Mouse (Mus musculus) kidney, embryonic 16.5 days (tissue): ENCODE results near the gene Pinlyp. TPM values are rescaled to one million over a fixed set of nuclear protein-coding genes. Genes with fewer than 3 reads are reported as not detected.
A peak's percentile ranks its signal among the peaks of the same experiment; 100 is the strongest.
"Not testable (repeated sequence)": the region's sequence is repeated elsewhere in the genome, so short reads cannot be mapped to it uniquely, and the experiment has no call there.

Experiments
- ATAC-seq: fragments of 200-750 bp; cut with Nextera tagmentation; 2 replicates; pipeline ENCODE4 v1.8.0; 2017; ENCODE audit warnings: moderate TSS enrichment; ENCODE audit not compliant: low FRiP score, low TSS enrichment
- H3K27ac ChIP-seq: fragments of 300-500 bp; sonication (generic); 2 replicates; pipeline ENCODE4 v1.5.1; 2014; ENCODE audit warnings: low read length
- H3K27me3 ChIP-seq: fragments of 300-500 bp; sonication (generic); 2 replicates; pipeline ENCODE4 v1.6.1; 2014; ENCODE audit warnings: low read length, control low read depth, mixed read lengths; ENCODE audit not compliant: insufficient read depth
- H3K36me3 ChIP-seq: fragments of 300-500 bp; sonication (generic); 2 replicates; pipeline ENCODE4 v1.6.1; 2014; ENCODE audit warnings: low read length, control low read depth, mixed read lengths; ENCODE audit not compliant: insufficient read depth
- H3K4me1 ChIP-seq: fragments of 300-500 bp; sonication (generic); 2 replicates; pipeline ENCODE4 v1.6.1; 2014; ENCODE audit warnings: low read length, control low read depth, mixed read lengths; ENCODE audit not compliant: insufficient read depth
- H3K4me2 ChIP-seq: fragments of 300-500 bp; sonication (generic); replicated peaks from 2 replicates; pipeline ENCODE4 v1.6.1; 2014; ENCODE audit warnings: low read depth, low read length
- H3K4me3 ChIP-seq: fragments of 300-500 bp; sonication (generic); 2 replicates; pipeline ENCODE4 v1.5.1; 2014; ENCODE audit warnings: mild to moderate bottlenecking, low read length
- H3K9ac ChIP-seq: fragments of 300-500 bp; sonication (generic); replicated peaks from 2 replicates; pipeline ENCODE4 v1.6.1; 2014; ENCODE audit warnings: low read length
- H3K9me3 ChIP-seq: fragments of 300-500 bp; sonication (generic); 2 replicates; pipeline ENCODE4 v1.6.1; 2016; ENCODE audit warnings: low read length, control low read depth
- WGBS: fragments of 180-500 bp; shearing (Covaris S2); extraction: QIAGEN DNeasy Blood & Tissue Kit; methylation state at CpG from one replicate; pipeline ENCODE4 v1.1.7; 2014; 5-methylcytosine and 5-hydroxymethylcytosine counted together
- polyA plus RNA-seq: library from polyadenylated mRNA; unstranded; fragments of >200 nt; fragmentation: Nextera tagmentation; extraction: Ambion mirVana; gene quantifications from 2 replicates; pipeline ENCODE4 v1.2.1, GENCODE M21; 2015

The Pinlyp gene
- polyA plus RNA-seq, 1 experiment from 2014 or later, result 0.64 TPM

DNA sequence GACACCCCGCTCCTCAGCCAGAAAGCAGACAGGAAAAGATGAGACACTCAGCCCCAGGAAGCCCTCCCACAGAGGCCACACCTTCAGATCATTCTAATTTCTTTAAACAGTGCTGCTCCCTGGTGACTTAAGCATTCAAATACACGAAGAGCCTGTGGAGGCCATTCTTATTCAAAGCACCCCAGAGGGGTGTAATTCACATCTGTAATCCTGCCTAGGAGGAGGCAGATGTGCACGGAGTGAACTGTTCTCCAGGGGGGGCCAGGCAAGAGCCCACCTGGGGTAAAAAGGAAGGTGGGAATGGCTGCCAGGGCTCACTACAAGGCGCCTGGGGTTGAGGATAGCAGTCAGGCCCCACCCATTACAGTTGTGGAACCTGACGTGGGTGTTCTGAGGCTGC lies 28.8 kb downstream of the Pinlyp start:
- H3K27me3 ChIP-seq, result no peaks in the 10 kb centered on the region
- no peak overlapping the region for H3K9ac ChIP-seq
- H3K9me3 ChIP-seq, result no peaks in the 10 kb centered on the region
- ATAC-seq, result no peak
- WGBS, result 53% methylated on average over 5 of the region's 5 CpGs
- no peaks in the 10 kb centered on the region for H3K4me1 ChIP-seq
- no peak overlapping the region for H3K4me2 ChIP-seq
- no peak overlapping the region for H3K4me3 ChIP-seq
- peaks cover 17% of the 10 kb centered on the region for H3K36me3 ChIP-seq
- no peak overlapping the region for H3K27ac ChIP-seq

DNA sequence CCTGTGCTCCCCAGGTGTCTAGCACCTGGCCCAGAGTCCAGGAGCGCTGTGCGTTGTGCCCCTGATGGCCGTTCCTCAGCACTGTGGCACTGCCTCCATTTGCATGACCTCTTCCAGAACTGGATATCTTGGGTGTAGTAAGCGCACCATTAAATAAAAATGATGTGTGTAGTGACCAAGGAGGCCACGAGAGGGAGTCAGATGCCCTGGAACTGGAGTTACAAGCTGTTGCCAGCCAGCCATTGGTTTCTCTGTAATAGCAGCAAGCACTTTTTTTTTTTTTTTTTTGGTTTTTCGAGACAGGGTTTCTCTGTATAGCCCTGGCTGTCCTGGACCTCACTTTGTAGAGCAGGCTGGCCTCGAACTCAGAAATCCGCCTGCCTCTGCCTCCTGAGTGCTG lies 29.6 kb downstream of the Pinlyp start:
- not testable (repeated sequence) for H3K9ac ChIP-seq, H3K27me3 ChIP-seq, ATAC-seq, H3K9me3 ChIP-seq, H3K4me3 ChIP-seq, H3K4me1 ChIP-seq, H3K4me2 ChIP-seq, H3K27ac ChIP-seq
- peaks cover 20% of the 10 kb centered on the region for H3K36me3 ChIP-seq
- 77% methylated on average over 8 of the region's 8 CpGs for WGBS

DNA sequence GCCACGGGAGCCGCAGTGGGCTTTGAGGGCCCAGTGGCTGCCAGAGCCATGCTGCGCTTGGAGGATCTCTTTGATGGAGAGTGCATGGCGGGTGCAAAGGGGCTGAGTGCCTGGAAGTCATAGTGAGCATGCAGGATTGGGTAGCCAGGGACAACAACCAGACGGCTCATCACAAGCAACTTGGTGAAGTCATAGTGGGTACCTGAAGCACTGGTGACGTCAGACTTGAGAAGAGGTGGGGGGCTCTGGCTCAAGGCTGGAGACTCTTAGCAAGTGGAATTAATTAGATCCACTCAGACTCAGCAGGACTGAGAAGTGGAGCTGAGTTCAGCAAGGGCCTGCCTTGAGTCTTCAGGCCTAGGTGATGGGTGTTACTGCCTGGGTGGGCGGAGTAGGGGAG lies 33.6 kb downstream of the Pinlyp start, which contains the start of gene AC161166.1:
AC161166.1 (minus strand) TSS at position 101 of the 400 bp plus-strand sequence.
- Histone ChIP-seq H3K9ac (no peak within 1 kb of the TSS), H3K27me3 (no peaks in the 10 kb centered on the region), H3K4me3 (no peak within 1 kb of the TSS), H3K4me1 (peaks cover 7% of the 10 kb centered on the region), H3K9me3 (no peaks in the 10 kb centered on the region), H3K36me3 (peaks cover 20% of the 10 kb centered on the region), H3K27ac (no peak within 1 kb of the TSS), H3K4me2 (no peak within 1 kb of the TSS)
- ATAC-seq, result no peak
- WGBS, result 90% methylated on average over 7 of the region's 7 CpGs

DNA sequence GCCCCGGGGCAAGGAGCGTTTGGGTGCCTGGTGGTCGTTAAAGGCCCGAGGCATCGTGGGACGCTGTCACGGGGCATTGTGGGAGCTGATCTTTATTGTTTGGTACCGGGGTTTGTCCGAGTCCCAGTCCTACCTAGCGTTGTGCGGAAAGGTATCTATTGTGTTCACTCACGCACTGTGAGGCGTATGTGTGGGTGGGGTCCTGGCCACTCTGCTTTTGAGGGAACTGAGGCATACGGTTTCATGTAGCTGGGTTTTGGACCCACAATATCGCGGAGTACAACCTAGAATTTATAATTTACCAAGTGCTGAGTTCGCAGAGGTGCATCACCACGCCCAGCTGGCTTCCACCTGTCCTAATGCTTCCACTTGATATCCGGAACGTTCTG lies 38.2 kb downstream of the Pinlyp start:
- Histone ChIP-seq H3K36me3 (0 out of 2 replicates have a peak, but pooled peaks cover 6% of the 10 kb centered on the region), H3K9ac (peak overlapping the region; percentile 99), H3K4me3 (peak overlapping the region; percentile 79), H3K27ac (peak overlapping the region; percentile 99), H3K4me1 (peaks cover 27% of the 10 kb centered on the region), H3K27me3 (no peaks in the 10 kb centered on the region), H3K4me2 (peak overlapping the region; percentile 96), H3K9me3 (no peaks in the 10 kb centered on the region)
- ATAC-seq, result peak; percentile 21; the same call in 1 of the 2 replicates
- WGBS, result under 1% methylated on average over 20 of the region's 20 CpGs

DNA sequence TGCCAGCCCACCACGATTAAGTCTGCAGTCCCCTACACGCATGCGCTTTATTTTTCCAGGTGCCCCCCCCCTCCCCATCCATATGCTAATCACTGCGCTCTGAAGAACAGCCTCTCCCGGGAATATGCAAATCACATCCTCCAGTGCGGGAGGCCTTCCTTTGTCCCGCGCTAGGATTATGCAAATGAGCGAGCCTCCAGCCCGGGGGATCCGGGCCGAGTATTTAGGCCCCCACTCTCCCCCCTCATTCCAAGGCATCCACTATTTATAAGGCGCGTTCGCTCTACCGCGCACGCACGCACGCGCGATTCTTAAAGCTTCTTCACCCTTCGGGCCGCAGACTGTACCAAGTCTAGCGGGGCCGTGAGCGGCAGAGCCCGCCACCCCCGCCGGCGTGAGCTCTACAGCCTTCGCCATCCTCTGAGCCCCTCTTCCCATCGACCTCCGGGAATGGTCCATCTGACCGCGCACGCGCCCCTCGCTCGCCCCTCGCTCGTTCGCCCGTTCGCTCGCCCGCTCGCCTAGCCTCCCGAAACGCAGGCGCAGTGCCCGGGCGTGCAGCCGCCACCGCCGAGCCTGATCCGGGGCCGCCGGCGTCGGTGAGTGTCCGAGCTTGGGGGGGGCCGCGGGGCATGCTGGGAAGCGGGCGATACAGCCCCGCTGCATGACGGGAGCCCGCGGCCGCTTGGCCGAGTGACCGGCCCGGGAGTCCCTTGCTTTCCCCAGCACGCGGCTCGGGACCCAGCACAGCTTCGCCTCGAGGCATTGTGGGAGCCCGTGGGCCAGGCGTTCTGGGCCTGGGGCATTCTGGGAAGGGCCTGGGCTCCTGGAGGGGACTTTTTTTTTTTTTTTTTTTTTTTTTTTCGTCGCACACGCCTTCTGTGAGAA lies 38.8 kb downstream of the Pinlyp start, which contains the start of gene Zfp428:
Zfp428 (plus strand) TSS at position 169 of the 888 bp plus-strand sequence.
- Histone ChIP-seq H3K9me3 (no peaks in the 10 kb centered on the region), H3K36me3 (0 out of 2 replicates have a peak, but pooled peaks cover 4% of the 10 kb centered on the region), H3K27me3 (no peaks in the 10 kb centered on the region), H3K4me3 (peak within 1 kb of the TSS; percentile 79), H3K4me1 (peaks cover 27% of the 10 kb centered on the region), H3K9ac (peak within 1 kb of the TSS; percentile 99), H3K4me2 (peak within 1 kb of the TSS; percentile 96), H3K27ac (peak within 1 kb of the TSS; percentile 99)
- under 1% methylated on average over 81 of the region's 84 CpGs for WGBS
- peak; percentile 94 for ATAC-seq

DNA sequence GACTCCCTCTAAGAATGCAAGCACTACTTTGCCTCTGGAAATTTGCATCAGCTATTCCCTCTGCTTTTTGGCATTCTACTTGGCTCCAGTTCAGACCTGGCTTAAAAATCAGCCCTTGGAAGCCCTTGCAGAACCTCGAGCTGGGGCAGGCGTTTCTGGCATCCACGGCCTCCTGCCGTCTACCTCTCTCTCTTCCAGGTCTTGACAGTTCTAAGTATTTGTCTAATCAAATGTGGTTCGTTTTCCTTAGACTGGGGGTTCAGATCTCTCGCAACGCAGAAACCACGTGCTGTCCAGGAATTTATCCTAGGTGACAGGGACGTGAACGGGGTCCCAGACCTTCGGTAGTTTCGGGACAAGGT lies 39.5 kb downstream of the Pinlyp start:
- H3K9ac ChIP-seq, result peak overlapping the region; percentile 99
- ATAC-seq, result no peak
- 1% methylated on average over 12 of the region's 12 CpGs for WGBS
- peak overlapping the region; percentile 79 for H3K4me3 ChIP-seq
- H3K27ac ChIP-seq, result peak overlapping the region; percentile 99
- no peaks in the 10 kb centered on the region for H3K9me3 ChIP-seq
- H3K36me3 ChIP-seq, result no peaks in the 10 kb centered on the region
- peak overlapping the region; percentile 96 for H3K4me2 ChIP-seq
- H3K4me1 ChIP-seq, result peaks cover 27% of the 10 kb centered on the region
- no peaks in the 10 kb centered on the region for H3K27me3 ChIP-seq

DNA sequence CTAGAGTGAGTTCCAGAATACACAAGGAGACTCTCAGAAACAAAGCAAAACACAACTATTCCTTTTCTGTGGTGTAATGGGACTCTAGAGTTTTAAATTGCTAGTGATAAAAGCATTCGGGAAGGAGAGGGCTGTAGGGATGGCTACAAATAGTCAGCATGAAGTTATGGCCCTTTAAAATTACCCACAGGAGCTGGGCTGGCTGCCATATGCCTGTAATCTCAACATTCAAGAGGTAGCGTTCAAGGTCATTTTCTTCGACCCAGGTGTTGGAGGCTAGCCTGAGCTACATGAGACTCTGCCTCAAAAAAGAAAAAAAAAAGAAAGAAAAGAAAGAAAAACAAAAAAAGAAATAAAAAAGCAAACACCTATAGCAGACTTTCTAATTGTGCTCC lies 39.9 kb downstream of the Pinlyp start:
- ATAC-seq, result no peak
- peak overlapping the region; percentile 79 for H3K4me3 ChIP-seq
- peak overlapping the region; percentile 99; the same call in 1 of the 2 replicates for H3K9ac ChIP-seq
- H3K27ac ChIP-seq, result peak overlapping the region; percentile 99
- no peaks in the 10 kb centered on the region for H3K9me3 ChIP-seq
- H3K27me3 ChIP-seq, result no peaks in the 10 kb centered on the region
- WGBS, result 15% methylated on average over 3 of the region's 3 CpGs
- H3K4me2 ChIP-seq, result peak overlapping the region; percentile 96
- H3K4me1 ChIP-seq, result peaks cover 27% of the 10 kb centered on the region
- no peaks in the 10 kb centered on the region for H3K36me3 ChIP-seq

DNA sequence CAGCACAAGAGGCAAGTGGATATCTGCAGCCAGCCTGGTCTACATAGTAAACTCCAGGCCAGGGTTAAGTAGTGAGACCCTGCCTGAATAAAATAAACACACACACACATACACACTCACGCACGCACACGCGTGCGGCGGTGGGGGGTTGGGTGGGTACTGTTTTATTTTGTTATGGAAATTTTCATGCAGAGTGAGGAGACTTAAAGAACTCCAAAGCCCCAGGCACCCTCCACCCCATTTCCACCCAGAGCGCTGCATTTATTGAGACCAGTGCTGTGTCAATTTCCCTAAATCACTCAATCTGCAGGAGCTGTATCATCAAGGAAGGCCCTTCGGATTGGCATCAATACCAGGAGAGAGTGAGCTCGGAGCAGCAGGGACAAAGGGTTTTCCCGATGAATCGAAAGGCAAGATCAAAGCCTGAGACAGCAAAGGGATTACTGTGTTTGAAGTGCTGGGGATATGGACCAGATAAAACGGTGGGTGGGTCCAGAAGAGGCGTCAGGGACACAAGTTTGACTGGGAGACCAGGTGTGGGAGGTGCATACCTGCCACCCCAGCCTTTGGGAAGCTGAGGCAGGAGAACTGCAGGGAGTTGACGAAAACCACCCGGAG lies 40.4 kb downstream of the Pinlyp start:
- Histone ChIP-seq H3K9ac (peak overlapping the region; percentile 50; the same call in 1 of the 2 replicates), H3K27me3 (peaks cover 2% of the 10 kb centered on the region; the same call in 1 of the 2 replicates), H3K27ac (no peak overlapping the region), H3K4me3 (0 out of 2 replicates have a peak overlapping the region, but pooled peaks have one; percentile 79), H3K36me3 (no peaks in the 10 kb centered on the region), H3K4me2 (peak overlapping the region; percentile 96; the same call in 1 of the 2 replicates), H3K4me1 (peaks cover 28% of the 10 kb centered on the region), H3K9me3 (0 out of 2 replicates have a peak, but pooled peaks cover 4% of the 10 kb centered on the region)
- no peak for ATAC-seq
- 28% methylated on average over 15 of the region's 15 CpGs for WGBS

DNA sequence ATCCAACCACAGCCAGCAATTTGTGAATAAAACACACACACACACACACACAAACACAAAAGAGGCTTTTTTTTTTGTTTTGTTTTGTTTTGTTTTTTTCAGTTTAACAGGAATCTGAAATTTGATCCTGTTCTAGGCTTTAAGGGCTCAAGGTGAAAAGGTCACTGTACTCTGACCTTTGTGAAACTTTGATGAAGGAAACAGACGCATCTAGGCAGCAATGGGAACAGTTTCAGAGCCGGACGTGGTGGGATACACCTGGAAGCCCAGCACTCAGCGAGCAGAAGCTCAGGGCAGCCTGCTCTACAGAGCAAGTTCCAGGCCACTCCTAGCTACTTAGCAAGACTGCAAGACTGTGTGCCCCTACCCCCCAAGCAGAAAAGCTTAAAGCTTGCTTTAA lies 41.0 kb downstream of the Pinlyp start:
- Histone ChIP-seq H3K36me3 (no peaks in the 10 kb centered on the region), H3K4me1 (peaks cover 35% of the 10 kb centered on the region), H3K4me2 (no peak overlapping the region), H3K27ac (no peak overlapping the region), H3K9ac (no peak overlapping the region), H3K27me3 (peaks cover 7% of the 10 kb centered on the region), H3K9me3 (0 out of 2 replicates have a peak, but pooled peaks cover 4% of the 10 kb centered on the region), H3K4me3 (no peak overlapping the region)
- no peak for ATAC-seq
- WGBS, result 12% methylated on average over 4 of the region's 4 CpGs
